Mouse (Mus musculus): ENCODE data around the gene Hip1. TPM values are rescaled to one million over a fixed set of nuclear protein-coding genes. Genes with fewer than 3 reads are reported as not detected.

Hip1 gene
- 5.0 and 6.5 TPM in 2 replicates for total RNA-seq (2015; ENCODE audit: low replicate concordance)
- 1.1 and 3.0 TPM in 2 replicates for total RNA-seq (2017; ENCODE audit: low replicate concordance)

DNA sequence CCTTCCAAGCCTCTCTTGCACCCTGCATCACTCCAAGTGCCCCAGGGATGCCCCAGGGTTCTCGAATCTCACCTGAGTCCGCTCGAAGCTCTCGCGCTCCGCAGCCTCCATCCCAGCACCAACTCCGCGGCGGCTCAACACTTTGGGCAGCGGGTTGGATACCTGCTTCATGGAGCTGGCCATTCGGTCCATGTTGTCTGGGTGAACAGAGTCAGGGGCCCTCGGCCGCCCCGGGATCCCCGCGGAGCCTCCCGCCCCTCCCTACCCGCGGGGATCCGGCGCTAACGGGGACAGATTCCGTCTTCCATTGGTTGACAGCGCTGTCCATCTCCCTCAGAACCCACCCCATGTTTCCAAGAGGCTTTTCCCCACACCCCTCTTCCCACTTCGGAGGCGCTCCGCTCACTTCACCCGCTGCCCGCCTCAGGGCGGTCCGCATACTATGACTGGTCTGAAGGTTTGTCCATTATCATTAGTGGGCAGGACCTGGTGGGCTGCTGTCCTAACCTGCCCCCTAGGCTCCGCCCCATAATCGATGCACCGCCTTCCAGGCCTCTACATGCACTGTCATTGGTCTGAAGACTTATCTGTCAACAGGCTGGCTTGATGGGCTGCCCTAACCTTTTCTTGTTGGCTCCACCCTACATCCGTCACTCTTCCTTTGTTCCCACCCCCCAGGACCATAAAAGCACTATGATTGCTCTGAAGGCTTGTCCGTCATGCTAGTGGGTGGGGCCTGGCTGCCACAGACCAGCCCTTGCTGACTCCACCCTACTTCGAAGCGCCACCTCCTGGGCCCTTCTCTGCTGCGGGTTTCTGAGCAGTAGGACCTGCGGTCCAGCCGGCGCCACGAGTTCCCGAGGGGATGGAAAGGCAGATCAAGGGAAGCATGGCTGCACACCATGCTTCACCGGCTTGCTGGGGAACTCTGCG, at the start of gene Hip1:
Hip1 (minus strand) TSS at position 256 of the 933 bp plus-strand sequence.
- peak; percentile 82 for ATAC-seq (replicated peaks; ENCODE audit: low FRiP score, poor library complexity, severe bottlenecking)

DNA sequence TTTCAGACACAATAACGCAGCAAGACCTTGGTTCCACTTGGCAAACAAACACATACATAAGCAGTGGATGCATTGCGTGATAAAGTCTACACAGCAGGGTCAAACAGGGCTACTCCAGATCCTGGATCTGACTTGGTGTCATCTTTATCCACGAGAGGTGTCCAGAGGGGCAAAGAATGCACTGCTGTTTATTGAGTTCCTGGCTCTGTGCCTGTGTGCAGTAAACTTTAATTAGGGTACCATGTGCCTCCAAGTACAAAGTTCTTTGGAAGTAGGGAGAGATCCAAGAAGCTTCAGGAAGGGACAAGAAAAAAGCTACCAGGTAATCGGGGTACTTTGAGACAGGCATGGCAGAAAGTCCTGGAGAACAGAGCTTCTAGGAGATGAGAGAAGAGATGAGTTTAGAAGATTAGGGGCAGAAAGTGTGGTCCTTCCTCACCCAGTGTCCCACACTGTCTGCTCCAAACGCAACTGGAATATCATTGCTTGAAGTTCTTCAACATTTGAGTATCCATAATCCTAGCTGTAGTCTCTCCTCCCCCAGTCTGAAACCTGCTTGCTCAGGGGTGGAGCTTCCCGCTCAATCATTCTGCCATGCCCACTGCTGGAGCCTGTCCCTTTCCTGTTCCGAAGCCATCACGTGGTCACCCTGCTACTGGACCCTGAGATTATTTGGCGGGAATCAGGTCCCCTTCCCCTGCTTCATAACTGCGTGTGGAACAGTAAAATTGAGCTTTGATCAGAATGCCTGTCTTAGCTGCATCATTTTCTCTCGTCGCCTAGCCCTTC, 45.3 kb upstream of the Hip1 start:
- ATAC-seq (replicated peaks; ENCODE audit: low FRiP score, poor library complexity, severe bottlenecking), result no peak

DNA sequence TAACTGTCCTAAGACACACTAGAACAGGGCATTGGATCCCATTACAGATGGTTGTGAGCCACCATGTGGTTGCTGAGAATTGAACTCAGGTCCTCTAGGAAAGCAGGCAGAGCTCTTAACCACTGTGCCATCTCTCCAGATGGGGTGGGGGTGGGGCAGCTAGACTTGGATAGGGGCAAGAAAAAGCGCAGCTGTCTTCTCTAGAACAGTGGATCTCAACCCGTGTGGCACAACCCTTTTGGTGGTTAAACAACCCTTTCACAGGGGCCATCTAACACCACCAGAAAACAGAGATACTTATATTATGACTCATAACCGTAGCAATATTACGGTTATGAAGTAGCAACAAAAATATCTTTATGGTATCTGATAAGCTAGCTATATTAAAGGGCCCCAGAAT, 42.8 kb upstream of the Hip1 start:
- no peak for ATAC-seq (replicated peaks; ENCODE audit: low FRiP score, poor library complexity, severe bottlenecking)

DNA sequence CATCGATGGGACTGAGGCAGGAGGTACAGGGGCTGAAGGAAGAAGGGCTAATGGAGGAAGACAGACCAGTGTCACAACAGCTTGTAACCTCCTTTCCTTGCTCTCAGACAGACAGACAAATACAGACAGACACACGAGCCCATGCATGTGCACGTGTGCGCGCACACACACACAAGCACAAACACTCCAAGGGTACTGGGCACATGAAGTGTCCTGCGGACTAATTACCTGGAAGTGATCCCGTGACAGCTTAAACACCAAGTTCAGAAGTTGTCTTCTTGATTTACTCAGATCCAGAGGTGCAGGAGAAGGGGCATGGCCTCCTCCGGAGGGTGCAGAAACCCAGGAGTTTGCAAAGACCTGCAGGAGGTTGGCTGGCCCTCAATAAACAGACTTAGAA, 40.8 kb upstream of the Hip1 start:
- no peak for ATAC-seq (replicated peaks; ENCODE audit: low FRiP score, poor library complexity, severe bottlenecking)

DNA sequence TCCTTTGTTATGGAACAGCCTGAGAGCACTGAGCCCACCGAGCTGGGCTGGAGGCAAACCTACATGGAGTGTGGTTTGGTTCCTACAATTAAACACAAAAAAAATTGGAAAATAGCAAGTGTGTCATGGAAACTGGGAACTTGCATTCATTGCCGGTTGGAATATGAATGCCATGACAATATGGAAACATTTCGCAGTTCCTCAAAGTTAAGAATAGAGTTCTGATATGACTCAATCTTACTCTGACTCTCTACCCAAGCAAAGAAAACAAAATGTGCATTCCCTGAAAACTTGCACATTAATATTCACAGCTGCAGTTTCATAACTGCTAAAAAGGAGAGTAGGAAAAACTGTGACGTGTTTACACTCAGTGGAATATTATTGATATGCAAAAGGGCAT, 37.4 kb upstream of the Hip1 start:
- no peak for ATAC-seq (replicated peaks; ENCODE audit: low FRiP score, poor library complexity, severe bottlenecking)

DNA sequence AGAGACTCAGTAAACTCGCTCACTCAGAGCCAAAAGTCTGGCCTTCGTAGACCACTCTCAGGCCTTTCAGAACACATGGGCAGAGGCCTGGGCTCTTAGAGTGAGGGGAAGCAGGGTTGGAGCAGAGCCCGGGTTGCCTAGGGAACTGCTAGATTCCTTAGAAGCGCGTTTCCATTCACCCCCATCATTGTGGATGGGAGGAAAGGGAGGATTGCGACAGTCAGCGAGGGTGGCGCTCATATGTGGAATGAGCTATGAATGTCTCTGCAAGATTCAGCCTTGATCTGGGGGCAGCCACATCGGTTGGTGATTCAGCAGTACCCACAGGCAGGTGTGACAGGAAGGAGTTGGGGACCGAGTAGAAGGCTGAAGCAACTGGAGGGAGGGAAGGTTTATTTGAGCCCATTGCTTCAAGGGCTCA, 34.4 kb upstream of the Hip1 start:
- ATAC-seq (replicated peaks; ENCODE audit: low FRiP score, poor library complexity, severe bottlenecking), result no peak

DNA sequence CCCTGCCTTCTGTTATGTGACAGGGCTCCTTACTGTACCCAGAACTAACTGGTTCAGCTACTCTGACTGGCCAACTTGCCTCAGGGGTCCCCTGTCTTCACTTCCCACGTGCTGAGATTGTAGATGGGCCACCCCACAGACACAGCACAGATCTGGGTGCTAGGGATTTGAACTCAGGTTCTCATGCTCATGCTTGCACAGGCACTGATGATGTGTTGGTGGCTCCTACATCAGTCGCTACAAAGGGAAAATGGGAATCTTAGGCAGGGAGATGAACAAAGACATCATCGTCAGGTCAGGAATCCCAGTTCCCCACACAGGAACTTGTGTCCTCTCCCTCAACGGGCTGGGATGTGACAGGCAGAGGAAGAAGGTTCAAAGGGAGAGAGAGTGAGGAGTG, 31.1 kb upstream of the Hip1 start:
- no peak for ATAC-seq (replicated peaks; ENCODE audit: low FRiP score, poor library complexity, severe bottlenecking)

DNA sequence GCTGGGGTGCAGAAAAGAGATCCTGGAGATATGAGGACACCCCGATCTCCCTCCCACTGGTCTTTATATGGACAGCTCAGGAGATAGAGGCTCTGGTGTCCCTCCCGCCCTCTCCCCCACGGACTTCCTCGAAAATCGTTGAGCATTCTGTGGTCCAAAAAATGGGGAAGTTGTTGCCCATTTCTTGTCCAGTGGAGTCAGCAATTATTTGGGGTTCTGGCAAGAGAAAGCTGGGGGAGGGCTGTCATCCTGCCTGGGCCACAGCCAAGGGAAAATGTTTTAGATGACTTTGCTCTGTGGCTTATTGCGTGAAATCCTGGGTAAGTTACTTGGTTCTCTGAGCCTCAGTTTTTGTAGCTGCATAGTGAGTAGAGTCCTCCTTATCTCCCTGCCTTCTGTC, 28.1 kb upstream of the Hip1 start, which contains the start of gene Ccl24:
Ccl24 (minus strand) TSS at position 44 of the 400 bp plus-strand sequence.
- no peak for ATAC-seq (replicated peaks; ENCODE audit: low FRiP score, poor library complexity, severe bottlenecking)

DNA sequence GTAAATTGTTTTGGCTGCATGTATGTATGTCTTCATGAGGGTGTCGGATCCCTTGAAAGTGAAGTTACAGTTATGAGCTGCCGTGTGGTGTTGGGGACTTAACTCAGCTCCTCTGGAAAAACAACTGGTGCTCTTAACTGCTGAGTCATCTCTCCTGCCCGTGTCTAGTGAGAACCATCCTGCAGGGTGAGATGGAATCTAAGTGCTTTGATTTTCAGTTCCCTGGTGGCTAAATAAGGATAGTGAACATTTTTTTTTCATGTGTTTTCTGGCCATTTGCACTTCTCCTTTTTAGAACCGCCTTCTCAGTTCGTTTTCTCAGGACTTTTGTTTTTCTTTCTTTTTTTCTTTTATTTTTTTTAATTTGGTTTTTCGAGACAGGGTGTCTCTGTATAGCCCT, 23.8 kb upstream of the Hip1 start:
- no peak for ATAC-seq (replicated peaks; ENCODE audit: low FRiP score, poor library complexity, severe bottlenecking)

DNA sequence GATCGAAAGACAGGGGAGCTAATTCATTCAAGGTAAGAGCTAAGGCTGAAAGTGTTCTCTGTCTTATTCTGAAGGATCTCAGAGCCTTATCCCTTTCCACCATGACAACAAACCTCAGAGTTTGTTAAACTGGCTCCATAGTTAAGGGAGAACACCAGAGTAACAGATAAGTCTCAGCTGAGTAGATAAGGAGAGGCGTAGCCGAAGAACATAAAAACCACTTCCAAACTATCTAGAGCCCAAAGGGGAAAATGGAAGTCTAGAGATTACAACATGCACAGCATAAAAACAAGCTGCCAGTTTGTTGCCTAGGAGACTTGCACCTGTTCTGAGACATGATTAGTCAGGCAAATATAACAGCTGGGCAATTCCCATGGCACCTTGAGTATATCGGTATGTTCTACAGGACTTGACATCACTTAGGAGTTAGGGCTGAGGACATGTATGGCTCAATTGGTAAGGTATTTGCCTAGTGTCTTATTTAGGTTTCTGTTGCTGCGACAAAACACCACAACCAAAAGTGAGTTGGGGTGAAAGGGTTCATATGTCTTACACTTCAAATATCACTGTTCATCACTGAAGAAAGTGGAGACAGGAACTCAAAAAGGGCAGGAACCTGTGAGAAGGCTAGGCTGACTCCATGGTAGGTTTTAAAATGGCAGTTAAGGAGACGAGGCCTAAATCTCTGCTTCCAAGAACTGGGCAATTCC, 22.8 kb upstream of the Hip1 start:
- ATAC-seq (replicated peaks; ENCODE audit: low FRiP score, poor library complexity, severe bottlenecking), result no peak

DNA sequence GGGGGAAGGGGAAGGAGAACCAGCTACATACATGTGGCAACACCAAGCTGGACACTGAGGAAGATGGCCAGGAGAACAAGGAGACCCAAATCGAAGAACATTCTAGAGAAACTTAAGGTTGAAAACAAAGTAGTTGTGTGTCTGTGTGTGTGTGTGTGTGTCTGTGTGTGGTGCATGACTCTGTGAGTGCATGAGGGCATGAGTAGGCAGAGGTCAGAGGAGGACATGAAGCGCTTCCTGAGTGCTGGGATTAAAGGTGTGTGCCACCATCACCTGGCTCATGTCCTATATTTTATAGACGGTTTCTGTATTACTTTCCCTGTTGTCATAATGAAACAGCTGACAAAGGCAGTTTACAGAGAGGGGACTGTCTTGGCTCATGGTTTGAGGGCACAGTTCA, 18.5 kb upstream of the Hip1 start, which contains the start of gene Ccl26:
Ccl26 (minus strand) TSS at position 101 of the 400 bp plus-strand sequence.
- ATAC-seq (replicated peaks; ENCODE audit: low FRiP score, poor library complexity, severe bottlenecking), result no peak

DNA sequence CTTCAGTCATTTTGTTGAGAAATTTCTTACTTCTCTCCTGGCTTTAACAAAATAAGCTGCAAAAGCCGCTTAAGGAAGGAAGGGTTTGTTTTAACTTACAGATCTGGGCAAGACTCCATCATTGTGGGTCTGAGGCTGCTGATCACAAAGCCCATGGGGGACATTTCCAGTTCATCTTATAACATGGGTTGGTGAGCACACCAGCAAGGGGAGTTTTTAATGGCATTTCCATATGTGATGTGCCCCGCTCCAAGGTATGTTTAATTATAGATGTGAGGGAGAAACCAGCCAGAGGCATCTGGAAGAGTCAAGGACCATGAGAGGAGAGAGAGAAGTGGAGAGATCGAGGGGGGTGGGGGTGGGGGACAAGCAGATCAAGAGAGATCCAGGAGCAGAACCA, 12.8 kb upstream of the Hip1 start:
- no peak for ATAC-seq (replicated peaks; ENCODE audit: low FRiP score, poor library complexity, severe bottlenecking)

DNA sequence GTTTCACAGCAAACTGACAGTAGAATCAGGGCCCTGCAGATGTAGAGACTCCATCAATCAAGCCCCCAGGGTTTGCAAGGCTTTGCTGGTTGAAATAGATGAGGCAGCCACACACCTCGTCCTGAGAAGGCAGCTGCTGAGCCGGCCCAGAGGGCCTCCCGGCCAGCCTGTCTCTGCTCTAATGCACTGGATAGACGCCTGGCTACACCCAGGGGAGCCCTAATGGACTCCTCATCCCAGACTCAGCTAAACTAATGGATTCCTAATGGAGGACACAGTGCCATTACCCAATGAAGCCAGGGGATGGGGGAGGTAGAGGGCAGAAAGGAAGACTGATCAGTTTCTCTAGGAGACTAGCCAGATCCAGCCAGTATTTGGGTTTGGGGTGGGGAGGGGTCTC, 12.1 kb upstream of the Hip1 start:
- ATAC-seq (replicated peaks; ENCODE audit: low FRiP score, poor library complexity, severe bottlenecking), result no peak

DNA sequence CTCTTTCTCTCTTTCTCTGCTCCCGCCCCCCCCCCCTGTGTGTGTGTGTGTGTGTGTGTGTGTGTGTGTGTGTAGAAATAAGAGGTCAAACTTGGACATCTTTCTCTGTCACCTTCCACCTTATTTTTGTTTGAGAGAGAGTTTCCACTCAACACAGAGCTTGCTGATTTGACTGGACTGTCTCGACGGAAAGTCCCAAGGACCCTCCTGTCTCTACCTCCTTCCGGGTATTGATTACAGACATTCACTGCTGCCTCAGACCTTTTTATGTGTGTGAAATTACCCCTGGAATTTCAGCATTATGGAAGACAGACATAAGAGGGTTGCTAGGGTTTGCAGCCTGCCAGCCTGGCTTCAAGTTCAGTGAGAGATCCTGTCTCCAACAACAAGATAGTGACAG, 11.3 kb upstream of the Hip1 start:
- no peak for ATAC-seq (replicated peaks; ENCODE audit: low FRiP score, poor library complexity, severe bottlenecking)

DNA sequence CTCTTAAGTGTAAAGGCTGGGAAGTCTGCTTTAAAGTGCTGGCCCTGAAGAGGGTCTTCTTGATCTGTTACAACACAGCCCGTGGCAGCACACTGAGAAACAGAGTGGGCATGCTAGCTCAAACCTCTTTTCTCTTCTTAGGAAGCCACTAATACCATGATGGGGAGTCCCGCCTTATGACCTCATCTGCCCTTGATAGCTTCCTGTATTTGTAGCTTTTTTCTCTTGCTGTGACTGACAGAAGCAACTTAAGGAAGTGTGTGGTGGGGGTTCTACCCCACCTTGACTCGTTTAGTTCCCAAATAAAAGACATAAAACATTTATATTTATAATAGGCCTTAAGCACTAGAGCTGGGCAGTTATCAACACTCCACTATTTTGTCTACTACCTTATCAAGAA, 6.7 kb upstream of the Hip1 start:
- ATAC-seq (replicated peaks; ENCODE audit: low FRiP score, poor library complexity, severe bottlenecking), result no peak

DNA sequence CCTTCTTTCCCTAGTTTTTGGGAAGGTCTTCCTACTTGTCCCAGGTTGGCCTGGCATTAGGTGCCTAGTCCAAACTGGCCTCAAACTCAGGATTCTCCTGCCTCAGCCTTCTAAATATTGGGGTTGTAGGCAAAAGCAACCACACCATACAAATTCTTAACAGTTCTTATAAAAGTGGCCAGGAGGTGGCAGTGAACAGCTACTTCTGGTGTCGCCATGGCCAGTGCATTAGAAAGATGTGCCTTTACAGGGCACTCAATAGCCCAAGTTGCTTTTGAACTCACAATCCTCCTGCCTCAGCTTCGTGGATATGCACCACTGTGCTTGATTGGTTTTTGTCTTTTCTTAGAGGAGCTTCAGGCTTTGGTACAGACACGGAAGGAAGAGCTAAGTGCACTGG, 6.0 kb upstream of the Hip1 start:
- ATAC-seq (replicated peaks; ENCODE audit: low FRiP score, poor library complexity, severe bottlenecking), result no peak

DNA sequence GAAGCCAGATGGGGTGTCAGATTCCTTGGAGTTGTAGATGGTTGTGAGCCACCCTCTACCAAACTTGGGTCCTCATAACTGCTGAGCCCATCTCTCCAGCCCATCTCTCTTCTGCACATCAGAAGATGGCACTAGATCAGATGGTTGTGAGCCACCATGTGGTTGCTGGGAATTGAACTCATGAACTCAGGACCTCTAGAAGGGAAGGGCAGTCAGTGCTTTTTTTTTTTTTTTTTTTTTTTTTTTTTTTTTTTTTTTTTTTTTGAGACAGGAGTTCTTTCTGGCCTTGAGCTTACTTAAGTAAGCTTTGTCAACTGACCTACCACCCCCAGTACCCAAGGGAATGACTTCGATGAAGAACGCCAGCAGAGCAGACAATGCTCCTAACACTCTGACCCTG, 3.1 kb upstream of the Hip1 start:
- ATAC-seq (replicated peaks; ENCODE audit: low FRiP score, poor library complexity, severe bottlenecking), result no peak

DNA sequence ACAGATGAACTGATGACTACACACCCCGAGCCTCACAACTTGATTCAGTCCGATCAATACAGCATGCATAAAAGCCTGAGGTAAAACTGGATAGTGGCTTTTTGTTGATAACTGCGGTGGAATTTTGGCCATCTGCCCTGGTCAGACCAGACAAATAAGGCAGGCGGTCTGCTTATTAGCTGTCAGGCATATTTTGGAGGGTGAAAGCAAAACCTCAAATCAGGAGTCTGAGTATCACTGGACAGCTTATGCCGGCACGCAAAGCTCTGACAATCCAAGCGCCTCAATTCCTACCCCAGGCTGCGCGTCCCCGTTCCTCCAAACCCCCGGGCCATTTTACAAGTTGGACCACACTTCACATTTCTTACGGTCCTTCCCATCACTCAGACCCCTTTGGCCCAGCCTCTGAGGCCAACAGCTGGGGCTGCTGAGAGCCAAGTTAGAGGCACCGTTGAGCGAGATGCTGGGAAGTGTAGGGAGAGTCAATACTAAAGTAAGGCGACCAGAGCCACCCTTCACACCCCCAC, 825 bp downstream of the Hip1 start:
- ATAC-seq (replicated peaks; ENCODE audit: low FRiP score, poor library complexity, severe bottlenecking), result no peak

DNA sequence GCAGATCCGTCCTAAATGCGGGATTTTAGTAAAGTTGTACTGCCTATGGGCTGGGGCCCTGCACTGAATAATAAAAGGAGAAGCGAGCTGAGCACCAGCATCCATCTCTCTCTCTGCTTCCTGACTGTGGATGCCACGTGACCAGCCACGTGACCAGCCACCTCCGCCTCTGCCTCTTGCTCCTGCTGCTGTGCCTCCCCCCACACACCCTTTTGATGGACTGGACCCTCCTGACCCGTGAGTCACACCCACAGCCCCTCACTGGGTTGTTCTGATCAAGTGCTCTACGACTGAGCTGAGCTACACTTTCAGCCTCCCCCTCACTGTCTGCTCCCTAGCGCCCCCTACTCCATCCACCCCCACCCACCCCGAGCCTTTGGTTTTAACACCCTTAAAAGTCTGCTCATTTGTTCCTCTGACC, 7.1 kb downstream of the Hip1 start:
- no peak for ATAC-seq (replicated peaks; ENCODE audit: low FRiP score, poor library complexity, severe bottlenecking)

DNA sequence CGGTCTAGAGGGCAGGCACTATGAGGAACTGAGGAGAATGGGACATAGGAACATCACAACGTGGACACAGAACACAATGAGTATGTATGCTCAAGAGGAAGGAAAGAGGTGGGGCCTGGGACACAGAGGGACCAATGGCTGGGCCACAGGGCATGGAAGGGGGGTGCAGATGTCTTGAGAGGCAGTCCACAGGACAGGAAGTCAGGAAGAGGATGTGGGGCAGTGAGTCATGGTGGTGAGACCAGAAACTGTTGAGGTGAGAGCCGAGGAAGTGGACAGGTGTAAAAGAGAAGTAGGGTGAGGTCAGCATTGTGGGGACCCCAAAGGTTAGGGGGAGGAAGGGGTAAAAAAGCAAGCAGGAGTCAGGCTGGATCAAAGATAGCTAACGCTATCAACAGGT, 7.6 kb downstream of the Hip1 start:
- no peak for ATAC-seq (replicated peaks; ENCODE audit: low FRiP score, poor library complexity, severe bottlenecking)

Data from erythroid progenitor cell, adult 5-6 weeks (primary cell).